Mouse (Mus musculus): ENCODE data around the gene Fastkd2. TPM values are rescaled to one million over a fixed set of nuclear protein-coding genes. Genes with fewer than 3 reads are reported as not detected.

The Fastkd2 gene
- polyA plus RNA-seq, 2 experiments: 25.3 to 60.2 TPM

- no peak for ATAC-seq (ENCODE audit: low FRiP score, low read depth)
- Histone ChIP-seq H3K9me3 (ENCODE audit: control insufficient read depth, low read length) (no peaks in the 10 kb centered on the region), H3K4me1 (ENCODE audit: control insufficient read depth, insufficient read depth, low read length) (peaks cover 18% of the 10 kb centered on the region), H3K4me2 (replicated peaks; ENCODE audit: low read depth, low read length, severe bottlenecking) (no peak overlapping the region), H3K4me3 (replicated peaks; ENCODE audit: low read length) (no peak overlapping the region), H3K9ac (ENCODE audit: low read depth, low read length, severe bottlenecking) (no peak overlapping the region), H3K27me3 (ENCODE audit: control insufficient read depth, insufficient read depth, low read length) (no peaks in the 10 kb centered on the region), H3K27ac (replicated peaks; ENCODE audit: low read depth, low read length) (no peak overlapping the region), H3K36me3 (ENCODE audit: control insufficient read depth, insufficient read depth, low read length) (no peaks in the 10 kb centered on the region)
- no peak for TF ChIP-seq POLR2A (IDR thresholded peaks at IDR 0.05; ENCODE audit: borderline replicate concordance, extremely low read depth, insufficient read depth, insufficient read length)
- 85% methylated on average over 7 of the region's 7 CpGs for WGBS
- no peak for DNase-seq (ENCODE audit: low spot score)
Observed at GRCm38 (mm10) chr1:63764395-63764794, 34.0 kb downstream of the Fastkd2 start.

GRCm38 (mm10) chr1:63768112-63768511 lies 37.7 kb downstream of the Fastkd2 start:
- no peak for TF ChIP-seq POLR2A (IDR thresholded peaks at IDR 0.05; ENCODE audit: borderline replicate concordance, extremely low read depth, insufficient read depth, insufficient read length)
- ATAC-seq (ENCODE audit: low FRiP score, low read depth): peak; percentile 90
- WGBS: 21% methylated on average over 8 of the region's 8 CpGs

GRCm38 (mm10) chr1:63769167-63769566 lies 38.8 kb downstream of the Fastkd2 start, which contains the start of gene 4933402D24Rik:
4933402D24Rik (minus strand) TSS chr1:63769267.
- no peak within 1 kb of the TSS for H3K4me3 ChIP-seq (replicated peaks; ENCODE audit: low read length)
- H3K4me1 ChIP-seq (ENCODE audit: control insufficient read depth, insufficient read depth, low read length): peaks cover 26% of the 10 kb centered on the region
- H3K4me2 ChIP-seq (replicated peaks; ENCODE audit: low read depth, low read length, severe bottlenecking): peak within 1 kb of the TSS; percentile 34
- no peak for TF ChIP-seq POLR2A (IDR thresholded peaks at IDR 0.05; ENCODE audit: borderline replicate concordance, extremely low read depth, insufficient read depth, insufficient read length)
- DNase-seq (ENCODE audit: low spot score) (no peak), ATAC-seq (ENCODE audit: low FRiP score, low read depth) (no peak)
- no peaks in the 10 kb centered on the region for H3K27me3 ChIP-seq (ENCODE audit: control insufficient read depth, insufficient read depth, low read length)
- H3K27ac ChIP-seq (replicated peaks; ENCODE audit: low read depth, low read length): peak within 1 kb of the TSS; percentile 21; the same call in 1 of the 2 replicates
- H3K9me3 ChIP-seq (ENCODE audit: control insufficient read depth, low read length): no peaks in the 10 kb centered on the region
- 82% methylated on average over 5 of the region's 5 CpGs for whole genome bisulfite sequencing
- H3K9ac ChIP-seq (ENCODE audit: low read depth, low read length, severe bottlenecking): no peak within 1 kb of the TSS
- H3K36me3 ChIP-seq (ENCODE audit: control insufficient read depth, insufficient read depth, low read length): no peaks in the 10 kb centered on the region

More at GRCm38 (mm10) chr1:63768112-63768511, 37.7 kb downstream of the Fastkd2 start:
- H3K36me3 ChIP-seq (ENCODE audit: control insufficient read depth, insufficient read depth, low read length): no peaks in the 10 kb centered on the region
- H3K27me3 ChIP-seq (ENCODE audit: control insufficient read depth, insufficient read depth, low read length): no peaks in the 10 kb centered on the region
- no peak overlapping the region for H3K4me3 ChIP-seq (replicated peaks; ENCODE audit: low read length)
- peak; percentile 92 for DNase-seq (ENCODE audit: low spot score)
- H3K4me2 ChIP-seq (replicated peaks; ENCODE audit: low read depth, low read length, severe bottlenecking): peak overlapping the region; percentile 34
- H3K9me3 ChIP-seq (ENCODE audit: control insufficient read depth, low read length): no peaks in the 10 kb centered on the region
- peak overlapping the region; percentile 35; the same call in 1 of the 2 replicates for H3K27ac ChIP-seq (replicated peaks; ENCODE audit: low read depth, low read length)
- peaks cover 26% of the 10 kb centered on the region for H3K4me1 ChIP-seq (ENCODE audit: control insufficient read depth, insufficient read depth, low read length)
- H3K9ac ChIP-seq (ENCODE audit: low read depth, low read length, severe bottlenecking): no peak overlapping the region

GRCm38 (mm10) chr1:63770309-63770708 lies 39.9 kb downstream of the Fastkd2 start:
- no peak for TF ChIP-seq POLR2A (IDR thresholded peaks at IDR 0.05; ENCODE audit: borderline replicate concordance, extremely low read depth, insufficient read depth, insufficient read length)
- Histone ChIP-seq H3K4me1 (ENCODE audit: control insufficient read depth, insufficient read depth, low read length) (peaks cover 26% of the 10 kb centered on the region), H3K27ac (replicated peaks; ENCODE audit: low read depth, low read length) (no peak overlapping the region), H3K9me3 (ENCODE audit: control insufficient read depth, low read length) (no peaks in the 10 kb centered on the region), H3K9ac (ENCODE audit: low read depth, low read length, severe bottlenecking) (no peak overlapping the region), H3K27me3 (ENCODE audit: control insufficient read depth, insufficient read depth, low read length) (no peaks in the 10 kb centered on the region), H3K4me3 (replicated peaks; ENCODE audit: low read length) (no peak overlapping the region), H3K4me2 (replicated peaks; ENCODE audit: low read depth, low read length, severe bottlenecking) (no peak overlapping the region), H3K36me3 (ENCODE audit: control insufficient read depth, insufficient read depth, low read length) (no peaks in the 10 kb centered on the region)
- DNase-seq (ENCODE audit: low spot score) (peak; percentile 66), ATAC-seq (ENCODE audit: low FRiP score, low read depth) (peak; percentile 38; the same call in 1 of the 2 replicates)
- 59% methylated on average over 7 of the region's 7 CpGs for WGBS

GRCm38 (mm10) chr1:63776396-63776795 lies 46.0 kb downstream of the Fastkd2 start:
- no peak for ATAC-seq (ENCODE audit: low FRiP score, low read depth)
- WGBS: 50% methylated on average over 1 of the region's 1 CpGs
- no peak for TF ChIP-seq POLR2A (IDR thresholded peaks at IDR 0.05; ENCODE audit: borderline replicate concordance, extremely low read depth, insufficient read depth, insufficient read length)

More at GRCm38 (mm10) chr1:63776396-63776795, 46.0 kb downstream of the Fastkd2 start:
- no peaks in the 10 kb centered on the region for H3K9me3 ChIP-seq (ENCODE audit: control insufficient read depth, low read length)
- no peaks in the 10 kb centered on the region for H3K36me3 ChIP-seq (ENCODE audit: control insufficient read depth, insufficient read depth, low read length)
- H3K27me3 ChIP-seq (ENCODE audit: control insufficient read depth, insufficient read depth, low read length): no peaks in the 10 kb centered on the region
- no peak overlapping the region for H3K9ac ChIP-seq (ENCODE audit: low read depth, low read length, severe bottlenecking)
- no peak overlapping the region for H3K27ac ChIP-seq (replicated peaks; ENCODE audit: low read depth, low read length)
- H3K4me3 ChIP-seq (replicated peaks; ENCODE audit: low read length): no peak overlapping the region
- H3K4me2 ChIP-seq (replicated peaks; ENCODE audit: low read depth, low read length, severe bottlenecking): no peak overlapping the region
- DNase-seq (ENCODE audit: low spot score): no peak
- no peaks in the 10 kb centered on the region for H3K4me1 ChIP-seq (ENCODE audit: control insufficient read depth, insufficient read depth, low read length)
